Mouse (Mus musculus): ENCODE measurements around the gene Telo2. TPM values are rescaled to one million over a fixed set of nuclear protein-coding genes. Genes with fewer than 3 reads are reported as not detected.
A peak's percentile ranks its signal among the peaks of the same experiment; 100 is the strongest.

Gene Telo2
- polyA plus RNA-seq, 1 experiment from 2014 or later, result 27.3 TPM

DNA sequence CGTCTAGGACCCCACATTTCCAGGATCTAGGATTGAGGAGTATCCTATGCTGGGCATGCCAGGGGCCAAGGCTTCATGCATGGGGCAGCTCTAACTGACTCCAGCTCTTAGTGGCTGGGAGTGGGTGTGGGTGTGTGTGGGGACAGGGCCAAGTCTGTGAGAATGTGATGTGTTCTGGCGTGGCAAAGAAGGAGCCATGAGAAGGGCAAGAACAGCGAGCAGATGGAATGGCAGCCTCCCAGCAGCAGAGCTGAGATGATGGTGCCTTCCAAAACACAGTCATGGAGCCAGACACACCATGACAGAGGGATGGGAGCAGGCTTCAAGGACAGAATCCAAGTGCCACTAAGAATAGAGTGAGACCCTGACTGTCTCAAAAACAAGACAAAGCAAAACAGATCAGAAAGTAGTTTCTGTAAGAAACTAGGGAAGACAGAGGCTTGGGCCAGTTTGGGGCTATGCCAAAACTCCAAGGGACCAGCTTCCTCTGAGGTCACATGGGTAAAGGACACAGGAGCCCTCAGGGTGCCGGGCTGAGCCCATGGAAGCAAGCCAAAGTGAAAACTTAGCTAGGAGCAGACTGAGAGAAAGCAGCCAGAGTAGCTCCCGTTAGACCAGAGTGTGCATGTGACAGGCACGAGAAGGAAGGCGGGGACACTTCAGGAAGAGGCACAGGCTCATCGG is 3.9 kb downstream of the Telo2 start:
- H3K4me1 ChIP-seq (ENCODE audit: control insufficient read depth, insufficient read depth, low read length), result peaks cover 6% of the 10 kb centered on the region
- H3K27ac ChIP-seq (ENCODE audit: low read depth, low read length), result peak overlapping the region; percentile 18; the same call in 1 of the 2 replicates
- no peaks in the 10 kb centered on the region for H3K27me3 ChIP-seq (replicated peaks; ENCODE audit: control insufficient read depth, insufficient read depth, low read length)
- no peak overlapping the region for H3K4me2 ChIP-seq (ENCODE audit: low read length)
- DNase-seq (ENCODE audit: low spot score) (peak; percentile 35), ATAC-seq (no peak)
- H3K4me3 ChIP-seq (ENCODE audit: low read depth, low read length), result no peak overlapping the region
- no peaks in the 10 kb centered on the region for H3K9me3 ChIP-seq (replicated peaks; ENCODE audit: control insufficient read depth, low read length)
- H3K9ac ChIP-seq (ENCODE audit: low read length), result no peak overlapping the region
- H3K36me3 ChIP-seq (ENCODE audit: control insufficient read depth, insufficient read depth, low read length), result peaks cover 43% of the 10 kb centered on the region
- 81% methylated on average over 8 of the region's 8 CpGs for WGBS

DNA sequence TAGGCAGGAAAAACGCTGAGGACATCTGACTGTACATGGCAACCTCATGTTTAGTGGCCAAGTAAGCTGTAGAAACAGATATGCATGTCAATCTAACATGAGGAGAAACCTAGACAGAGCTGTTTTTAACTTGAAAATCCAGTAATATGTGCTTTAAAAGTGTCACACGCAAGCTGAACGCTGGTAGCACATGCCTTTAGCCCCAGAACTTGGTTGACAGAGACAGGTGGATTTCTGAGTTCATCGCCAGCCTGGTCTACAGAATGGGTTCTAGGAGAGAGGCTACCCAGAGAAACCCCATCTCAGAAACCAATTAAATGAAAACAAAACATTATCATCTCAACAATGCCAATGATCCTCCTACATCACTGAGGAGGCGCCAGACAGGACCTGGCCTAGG is 4.5 kb downstream of the Telo2 start:
- H3K4me3 ChIP-seq (ENCODE audit: low read depth, low read length), result no peak overlapping the region
- H3K9me3 ChIP-seq (replicated peaks; ENCODE audit: control insufficient read depth, low read length), result no peaks in the 10 kb centered on the region
- ATAC-seq (no peak), DNase-seq (ENCODE audit: low spot score) (no peak)
- 95% methylated on average over 5 of the region's 5 CpGs for WGBS
- no peak overlapping the region for H3K9ac ChIP-seq (ENCODE audit: low read length)
- no peak overlapping the region for H3K27ac ChIP-seq (ENCODE audit: low read depth, low read length)
- peaks cover 6% of the 10 kb centered on the region for H3K4me1 ChIP-seq (ENCODE audit: control insufficient read depth, insufficient read depth, low read length)
- no peaks in the 10 kb centered on the region for H3K27me3 ChIP-seq (replicated peaks; ENCODE audit: control insufficient read depth, insufficient read depth, low read length)
- peaks cover 49% of the 10 kb centered on the region for H3K36me3 ChIP-seq (ENCODE audit: control insufficient read depth, insufficient read depth, low read length)
- no peak overlapping the region for H3K4me2 ChIP-seq (ENCODE audit: low read length)

DNA sequence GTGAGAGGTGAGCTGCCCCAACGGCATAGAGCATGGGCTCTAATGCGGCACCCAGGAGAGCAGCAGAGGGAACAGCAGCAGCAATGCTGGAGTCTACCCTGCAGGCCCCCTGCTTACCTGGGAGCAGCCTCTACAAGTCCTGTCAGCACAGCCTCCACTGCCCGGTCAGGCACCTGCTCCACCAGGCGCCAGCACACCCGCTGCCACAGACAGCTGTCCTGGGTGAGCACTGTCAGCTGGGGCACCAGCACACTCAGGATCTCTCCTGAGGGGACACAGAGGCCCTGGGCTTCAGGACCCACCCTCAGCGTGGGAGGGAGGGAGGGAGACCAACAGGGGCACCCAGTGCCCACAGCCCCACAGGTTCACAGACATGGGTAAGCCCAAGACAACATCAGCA is 5.2 kb downstream of the Telo2 start:
- no peak overlapping the region for H3K4me3 ChIP-seq (ENCODE audit: low read depth, low read length)
- H3K4me1 ChIP-seq (ENCODE audit: control insufficient read depth, insufficient read depth, low read length), result peaks cover 6% of the 10 kb centered on the region
- WGBS, result 97% methylated on average over 6 of the region's 6 CpGs
- H3K27me3 ChIP-seq (replicated peaks; ENCODE audit: control insufficient read depth, insufficient read depth, low read length), result no peaks in the 10 kb centered on the region
- peaks cover 56% of the 10 kb centered on the region for H3K36me3 ChIP-seq (ENCODE audit: control insufficient read depth, insufficient read depth, low read length)
- no peaks in the 10 kb centered on the region for H3K9me3 ChIP-seq (replicated peaks; ENCODE audit: control insufficient read depth, low read length)
- no peak overlapping the region for H3K9ac ChIP-seq (ENCODE audit: low read length)
- ATAC-seq (no peak), DNase-seq (ENCODE audit: low spot score) (no peak)
- H3K4me2 ChIP-seq (ENCODE audit: low read length), result no peak overlapping the region
- no peak overlapping the region for H3K27ac ChIP-seq (ENCODE audit: low read depth, low read length)

DNA sequence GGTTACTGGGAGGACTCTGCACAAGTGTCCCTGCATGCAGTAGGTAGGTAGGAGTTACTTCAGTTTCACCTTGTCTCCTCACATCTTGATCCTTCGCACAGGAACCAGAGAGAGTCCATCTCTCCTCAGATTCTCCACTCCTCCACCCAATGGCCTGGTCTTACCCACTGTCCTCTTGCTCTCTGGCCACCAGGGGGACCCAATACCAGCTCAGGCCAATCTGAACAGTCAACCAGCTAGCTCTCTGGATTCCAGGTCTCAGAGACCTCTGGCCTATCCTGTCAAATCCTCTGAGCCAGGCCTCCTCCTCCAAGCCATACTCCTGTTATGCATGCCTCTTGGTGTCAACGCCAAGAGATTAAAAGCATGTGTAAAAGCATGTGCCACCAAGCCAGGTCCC is 6.2 kb downstream of the Telo2 start:
- WGBS, result 88% methylated on average over 2 of the region's 2 CpGs
- Histone ChIP-seq H3K4me1 (ENCODE audit: control insufficient read depth, insufficient read depth, low read length) (no peaks in the 10 kb centered on the region; the same call in 1 of the 2 replicates), H3K4me3 (ENCODE audit: low read depth, low read length) (no peak overlapping the region), H3K9ac (ENCODE audit: low read length) (no peak overlapping the region), H3K36me3 (ENCODE audit: control insufficient read depth, insufficient read depth, low read length) (peaks cover 65% of the 10 kb centered on the region), H3K4me2 (ENCODE audit: low read length) (no peak overlapping the region), H3K27ac (ENCODE audit: low read depth, low read length) (no peak overlapping the region), H3K9me3 (replicated peaks; ENCODE audit: control insufficient read depth, low read length) (no peaks in the 10 kb centered on the region), H3K27me3 (replicated peaks; ENCODE audit: control insufficient read depth, insufficient read depth, low read length) (no peaks in the 10 kb centered on the region)
- ATAC-seq (no peak), DNase-seq (ENCODE audit: low spot score) (peak; percentile 13)

DNA sequence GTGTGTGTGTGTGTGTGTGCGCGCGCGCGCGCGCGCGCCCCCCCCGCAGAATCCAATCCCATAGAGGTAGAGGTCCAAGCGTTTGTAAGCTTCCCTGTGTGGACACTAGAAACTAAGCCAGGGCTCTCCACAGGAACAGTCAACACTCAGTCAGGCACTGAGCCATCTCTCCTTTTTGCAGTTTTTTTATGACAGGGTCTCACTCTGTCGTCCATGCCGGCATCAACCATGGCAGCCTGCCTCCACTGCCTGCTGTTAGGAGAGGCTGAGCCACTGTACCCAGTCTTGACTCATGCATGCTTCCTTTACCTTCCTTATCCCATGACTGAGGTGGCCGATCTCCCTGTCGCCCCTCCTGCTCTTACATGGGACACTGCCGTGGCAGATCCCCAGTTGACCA is 8.0 kb downstream of the Telo2 start:
- H3K4me3 ChIP-seq (ENCODE audit: low read depth, low read length), result no peak overlapping the region
- H3K27me3 ChIP-seq (replicated peaks; ENCODE audit: control insufficient read depth, insufficient read depth, low read length), result no peaks in the 10 kb centered on the region
- H3K9me3 ChIP-seq (replicated peaks; ENCODE audit: control insufficient read depth, low read length), result no peaks in the 10 kb centered on the region
- WGBS, result 96% methylated on average over 15 of the region's 16 CpGs
- no peak overlapping the region for H3K27ac ChIP-seq (ENCODE audit: low read depth, low read length)
- DNase-seq (ENCODE audit: low spot score) (no peak), ATAC-seq (no peak)
- H3K36me3 ChIP-seq (ENCODE audit: control insufficient read depth, insufficient read depth, low read length), result peaks cover 82% of the 10 kb centered on the region
- H3K9ac ChIP-seq (ENCODE audit: low read length), result no peak overlapping the region
- H3K4me2 ChIP-seq (ENCODE audit: low read length), result no peak overlapping the region
- no peaks in the 10 kb centered on the region for H3K4me1 ChIP-seq (ENCODE audit: control insufficient read depth, insufficient read depth, low read length)

DNA sequence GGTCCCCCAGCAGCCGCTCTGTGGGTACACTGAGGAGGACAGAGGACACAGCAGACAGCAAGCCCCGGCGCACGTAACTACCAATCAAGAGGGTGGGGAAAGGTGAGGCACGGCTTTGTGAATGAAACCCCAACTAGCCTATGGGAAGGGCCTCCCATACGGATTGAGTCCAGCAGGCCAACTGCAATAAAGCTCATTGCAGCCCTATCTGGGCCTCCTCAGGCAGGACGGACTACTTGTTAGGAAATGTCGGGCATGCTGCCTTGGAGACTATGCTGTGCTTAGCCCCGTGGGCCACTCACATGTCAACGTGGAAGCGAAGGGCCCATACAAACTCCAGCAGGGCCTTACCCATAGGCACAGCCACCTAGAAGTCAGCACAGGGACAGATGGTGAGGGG is 14.4 kb downstream of the Telo2 start:
- Histone ChIP-seq H3K4me3 (ENCODE audit: low read depth, low read length) (no peak overlapping the region), H3K4me1 (ENCODE audit: control insufficient read depth, insufficient read depth, low read length) (no peaks in the 10 kb centered on the region), H3K36me3 (ENCODE audit: control insufficient read depth, insufficient read depth, low read length) (peaks cover 80% of the 10 kb centered on the region), H3K27me3 (replicated peaks; ENCODE audit: control insufficient read depth, insufficient read depth, low read length) (no peaks in the 10 kb centered on the region), H3K27ac (ENCODE audit: low read depth, low read length) (no peak overlapping the region), H3K4me2 (ENCODE audit: low read length) (no peak overlapping the region), H3K9me3 (replicated peaks; ENCODE audit: control insufficient read depth, low read length) (no peaks in the 10 kb centered on the region), H3K9ac (ENCODE audit: low read length) (no peak overlapping the region)
- 93% methylated on average over 11 of the region's 11 CpGs for WGBS
- no peak for DNase-seq (ENCODE audit: low spot score)
- ATAC-seq, result no peak

DNA sequence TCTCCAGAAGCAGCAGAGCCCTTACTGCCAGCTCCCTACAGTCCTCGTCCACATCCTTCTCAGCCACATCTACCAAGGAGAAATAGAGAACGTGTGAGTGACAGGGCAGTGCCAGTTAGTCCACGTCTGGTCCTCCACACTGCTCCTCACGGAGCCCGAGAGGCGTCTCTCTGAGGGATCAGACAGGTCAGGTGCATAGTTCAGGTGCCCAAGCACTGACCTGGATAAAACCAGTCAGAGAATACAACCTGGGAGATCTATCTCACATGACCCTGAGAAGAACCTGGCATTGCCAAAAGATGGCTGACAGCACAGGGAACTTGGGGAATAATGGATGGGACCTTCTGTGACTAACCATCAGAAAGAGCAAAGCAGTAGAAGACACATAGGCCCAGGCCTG is 15.7 kb downstream of the Telo2 start:
- no peak for DNase-seq (ENCODE audit: low spot score)
- ATAC-seq, result no peak
- WGBS, result 92% methylated on average over 6 of the region's 6 CpGs
- Histone ChIP-seq H3K27ac (ENCODE audit: low read depth, low read length) (no peak overlapping the region), H3K36me3 (ENCODE audit: control insufficient read depth, insufficient read depth, low read length) (peaks cover 67% of the 10 kb centered on the region), H3K9ac (ENCODE audit: low read length) (no peak overlapping the region), H3K9me3 (replicated peaks; ENCODE audit: control insufficient read depth, low read length) (no peaks in the 10 kb centered on the region), H3K4me1 (ENCODE audit: control insufficient read depth, insufficient read depth, low read length) (no peaks in the 10 kb centered on the region), H3K27me3 (replicated peaks; ENCODE audit: control insufficient read depth, insufficient read depth, low read length) (no peaks in the 10 kb centered on the region), H3K4me3 (ENCODE audit: low read depth, low read length) (no peak overlapping the region), H3K4me2 (ENCODE audit: low read length) (no peak overlapping the region)

DNA sequence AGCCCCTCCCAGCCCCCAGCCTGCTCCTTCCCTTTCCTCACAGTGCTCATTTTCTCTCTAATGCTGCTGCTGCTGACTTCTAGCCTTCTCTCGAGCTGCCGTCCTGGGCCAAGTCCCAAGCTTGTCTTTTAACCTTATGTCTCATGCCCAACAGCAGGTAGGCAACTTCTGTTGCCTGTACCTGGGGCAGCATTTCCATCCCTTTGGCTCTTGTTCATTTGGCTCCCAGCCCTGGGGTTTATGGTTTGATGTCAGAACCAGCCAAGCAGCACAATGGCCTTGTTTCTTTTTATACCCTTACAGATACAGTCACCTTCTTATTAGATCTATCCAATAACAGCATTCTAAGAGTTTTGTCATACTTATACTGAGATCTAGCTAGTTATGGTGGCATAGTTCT is 19.5 kb downstream of the Telo2 start:
- DNase-seq (ENCODE audit: low spot score), result no peak
- Histone ChIP-seq H3K36me3 (ENCODE audit: control insufficient read depth, insufficient read depth, low read length) (peaks cover 59% of the 10 kb centered on the region), H3K4me1 (ENCODE audit: control insufficient read depth, insufficient read depth, low read length) (no peaks in the 10 kb centered on the region), H3K4me3 (ENCODE audit: low read depth, low read length) (no peak overlapping the region), H3K9ac (ENCODE audit: low read length) (no peak overlapping the region), H3K9me3 (replicated peaks; ENCODE audit: control insufficient read depth, low read length) (no peaks in the 10 kb centered on the region), H3K27ac (ENCODE audit: low read depth, low read length) (no peak overlapping the region), H3K4me2 (ENCODE audit: low read length) (no peak overlapping the region), H3K27me3 (replicated peaks; ENCODE audit: control insufficient read depth, insufficient read depth, low read length) (no peaks in the 10 kb centered on the region)
- ATAC-seq, result no peak
- WGBS, result 91% methylated on average over 2 of the region's 2 CpGs

DNA sequence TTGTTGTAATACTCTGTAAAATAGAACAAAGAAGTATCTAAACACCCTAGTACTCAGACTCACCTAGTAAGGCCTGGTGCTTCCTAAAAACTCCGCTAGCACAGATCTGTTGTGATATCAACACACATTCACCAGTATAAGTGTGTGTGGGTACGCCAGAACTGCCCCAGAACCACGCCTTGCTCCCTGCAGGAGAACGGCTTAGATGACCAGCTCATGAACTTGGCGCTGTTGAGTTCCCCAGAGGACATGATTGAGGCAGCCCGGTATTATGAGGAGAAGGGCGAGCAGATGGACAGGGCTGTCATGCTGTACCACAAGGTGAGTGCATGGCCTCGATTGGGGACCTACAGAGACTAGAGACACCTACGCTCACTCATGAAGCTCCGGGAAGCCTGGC is 25.3 kb downstream of the Telo2 start:
- Histone ChIP-seq H3K27ac (ENCODE audit: low read depth, low read length) (no peak overlapping the region), H3K4me2 (ENCODE audit: low read length) (no peak overlapping the region), H3K9me3 (replicated peaks; ENCODE audit: control insufficient read depth, low read length) (no peaks in the 10 kb centered on the region), H3K4me1 (ENCODE audit: control insufficient read depth, insufficient read depth, low read length) (no peaks in the 10 kb centered on the region), H3K4me3 (ENCODE audit: low read depth, low read length) (no peak overlapping the region), H3K27me3 (replicated peaks; ENCODE audit: control insufficient read depth, insufficient read depth, low read length) (no peaks in the 10 kb centered on the region), H3K36me3 (ENCODE audit: control insufficient read depth, insufficient read depth, low read length) (peaks cover 62% of the 10 kb centered on the region), H3K9ac (ENCODE audit: low read length) (no peak overlapping the region)
- WGBS, result 91% methylated on average over 10 of the region's 10 CpGs
- ATAC-seq (no peak), DNase-seq (ENCODE audit: low spot score) (no peak)
